Mouse (Mus musculus): ENCODE results near the gene Znrf1. TPM values are rescaled to one million over a fixed set of nuclear protein-coding genes. Genes with fewer than 3 reads are reported as not detected.

Znrf1 gene
- polyA plus RNA-seq, 1 experiment from 2014 or later, result 14.8 TPM

- H3K4me3 ChIP-seq (ENCODE audit: low read depth, low read length), result no peak overlapping the region
- no peaks in the 10 kb centered on the region for H3K27me3 ChIP-seq (ENCODE audit: control insufficient read depth, insufficient read depth, low read length)
- WGBS, result 65% methylated on average over 9 of the region's 9 CpGs
- no peaks in the 10 kb centered on the region for H3K9me3 ChIP-seq (ENCODE audit: control insufficient read depth, low read length)
- H3K36me3 ChIP-seq (ENCODE audit: control insufficient read depth, insufficient read depth, low read length), result no peaks in the 10 kb centered on the region
- no peaks in the 10 kb centered on the region for H3K4me1 ChIP-seq (replicated peaks; ENCODE audit: control insufficient read depth, insufficient read depth)
- ATAC-seq (ENCODE audit: low FRiP score, low TSS enrichment), result no peak
- no peak for DNase-seq (ENCODE audit: low spot score)
- no peak overlapping the region for H3K9ac ChIP-seq (ENCODE audit: low read length)
- no peak overlapping the region for H3K4me2 ChIP-seq (replicated peaks; ENCODE audit: low read depth)
- H3K27ac ChIP-seq (replicated peaks), result no peak overlapping the region
- TF ChIP-seq CTCF (IDR thresholded peaks at IDR 0.05; ENCODE audit: low read depth) (no peak), EP300 (optimal IDR thresholded peaks at IDR 0.05) (no peak)
Observed at GRCm38 (mm10) chr8:111606961-111607360, 71.1 kb downstream of the Znrf1 start.

DNA sequence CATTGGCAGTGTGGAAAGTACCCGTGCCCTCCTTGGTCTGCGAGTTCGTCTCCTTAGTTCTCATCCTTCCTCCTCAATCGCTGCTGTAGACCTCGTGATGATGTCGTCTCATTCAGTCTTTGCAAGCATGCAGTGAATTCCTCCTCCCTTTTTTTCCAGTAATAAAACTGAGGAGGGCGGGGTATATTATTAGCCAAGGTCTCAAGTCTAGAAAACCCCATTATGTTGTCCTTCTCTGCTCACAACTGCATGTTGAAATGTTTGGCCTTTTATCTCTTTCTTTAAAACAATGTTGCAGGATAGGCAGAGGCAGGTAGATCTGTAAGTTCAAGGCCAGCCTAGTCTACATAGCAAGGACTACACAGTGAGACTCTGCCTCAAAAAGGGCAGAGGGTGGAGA lies 71.5 kb downstream of the Znrf1 start:
- H3K36me3 ChIP-seq (ENCODE audit: control insufficient read depth, insufficient read depth, low read length), result no peaks in the 10 kb centered on the region
- no peak overlapping the region for H3K4me3 ChIP-seq (ENCODE audit: low read depth, low read length)
- H3K9me3 ChIP-seq (ENCODE audit: control insufficient read depth, low read length), result no peaks in the 10 kb centered on the region
- 79% methylated on average over 7 of the region's 7 CpGs for WGBS
- TF ChIP-seq EP300 (optimal IDR thresholded peaks at IDR 0.05), result no peak
- no peak for TF ChIP-seq CTCF (IDR thresholded peaks at IDR 0.05; ENCODE audit: low read depth)
- DNase-seq (ENCODE audit: low spot score) (no peak), ATAC-seq (ENCODE audit: low FRiP score, low TSS enrichment) (no peak)
- no peak overlapping the region for H3K27ac ChIP-seq (replicated peaks)
- H3K4me2 ChIP-seq (replicated peaks; ENCODE audit: low read depth), result no peak overlapping the region
- no peaks in the 10 kb centered on the region for H3K27me3 ChIP-seq (ENCODE audit: control insufficient read depth, insufficient read depth, low read length)
- H3K9ac ChIP-seq (ENCODE audit: low read length), result no peak overlapping the region
- H3K4me1 ChIP-seq (replicated peaks; ENCODE audit: control insufficient read depth, insufficient read depth), result no peaks in the 10 kb centered on the region

DNA sequence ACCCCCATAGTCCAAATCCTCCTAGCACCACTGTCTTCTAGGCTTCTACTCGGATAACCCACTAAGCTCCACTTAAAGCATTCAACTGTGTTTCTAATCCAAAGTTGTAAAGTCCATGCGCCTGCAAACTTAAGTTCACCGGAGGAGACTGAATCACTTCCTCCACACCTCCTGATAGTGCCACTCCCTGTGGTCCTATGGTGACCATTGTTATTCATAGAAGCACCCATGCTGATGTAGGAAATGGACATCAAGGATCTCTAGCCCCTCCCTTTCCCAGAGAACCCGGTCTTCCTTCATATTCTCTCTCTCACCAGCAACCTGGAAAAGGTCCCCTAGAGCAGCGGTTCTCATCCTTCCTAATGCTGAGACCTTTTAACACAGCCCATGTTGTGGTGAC lies 77.3 kb downstream of the Znrf1 start:
- WGBS, result 61% methylated on average over 5 of the region's 5 CpGs
- H3K9ac ChIP-seq (ENCODE audit: low read length), result no peak overlapping the region
- ATAC-seq (ENCODE audit: low FRiP score, low TSS enrichment), result peak; percentile 89

GRCm38 (mm10) chr8:111614786-111615701 lies 79.1 kb downstream of the Znrf1 start:
- WGBS, result 67% methylated on average over 6 of the region's 6 CpGs
- no peaks in the 10 kb centered on the region for H3K4me1 ChIP-seq (replicated peaks; ENCODE audit: control insufficient read depth, insufficient read depth)
- TF ChIP-seq CTCF (IDR thresholded peaks at IDR 0.05; ENCODE audit: low read depth) (peak; percentile 32), EP300 (optimal IDR thresholded peaks at IDR 0.05) (peak; percentile 46)
- no peak overlapping the region for H3K9ac ChIP-seq (ENCODE audit: low read length)
- ATAC-seq (ENCODE audit: low FRiP score, low TSS enrichment) (peak; percentile 58; the same call in 1 of the 2 replicates), DNase-seq (ENCODE audit: low spot score) (no peak)
- H3K27ac ChIP-seq (replicated peaks), result 0 out of 2 replicates have a peak overlapping the region, but pooled peaks have one; percentile 9
- H3K9me3 ChIP-seq (ENCODE audit: control insufficient read depth, low read length), result no peaks in the 10 kb centered on the region
- H3K4me3 ChIP-seq (ENCODE audit: low read depth, low read length), result no peak overlapping the region
- H3K27me3 ChIP-seq (ENCODE audit: control insufficient read depth, insufficient read depth, low read length), result no peaks in the 10 kb centered on the region
- H3K4me2 ChIP-seq (replicated peaks; ENCODE audit: low read depth), result no peak overlapping the region
- H3K36me3 ChIP-seq (ENCODE audit: control insufficient read depth, insufficient read depth, low read length), result no peaks in the 10 kb centered on the region

More for the DNA sequence above, 77.3 kb downstream of the Znrf1 start:
- no peaks in the 10 kb centered on the region for H3K4me1 ChIP-seq (replicated peaks; ENCODE audit: control insufficient read depth, insufficient read depth)
- TF ChIP-seq EP300 (optimal IDR thresholded peaks at IDR 0.05) (no peak), CTCF (IDR thresholded peaks at IDR 0.05; ENCODE audit: low read depth) (no peak)
- H3K27me3 ChIP-seq (ENCODE audit: control insufficient read depth, insufficient read depth, low read length), result no peaks in the 10 kb centered on the region
- no peaks in the 10 kb centered on the region for H3K36me3 ChIP-seq (ENCODE audit: control insufficient read depth, insufficient read depth, low read length)
- no peak for DNase-seq (ENCODE audit: low spot score)
- H3K27ac ChIP-seq (replicated peaks), result 0 out of 2 replicates have a peak overlapping the region, but pooled peaks have one; percentile 25
- H3K4me2 ChIP-seq (replicated peaks; ENCODE audit: low read depth), result no peak overlapping the region
- H3K9me3 ChIP-seq (ENCODE audit: control insufficient read depth, low read length), result no peaks in the 10 kb centered on the region
- no peak overlapping the region for H3K4me3 ChIP-seq (ENCODE audit: low read depth, low read length)

GRCm38 (mm10) chr8:111617812-111618211 lies 81.9 kb downstream of the Znrf1 start:
- ATAC-seq (ENCODE audit: low FRiP score, low TSS enrichment), result no peak
- Histone ChIP-seq H3K4me3 (ENCODE audit: low read depth, low read length) (no peak overlapping the region), H3K9ac (ENCODE audit: low read length) (no peak overlapping the region), H3K4me2 (replicated peaks; ENCODE audit: low read depth) (no peak overlapping the region), H3K27ac (replicated peaks) (no peak overlapping the region), H3K4me1 (replicated peaks; ENCODE audit: control insufficient read depth, insufficient read depth) (no peaks in the 10 kb centered on the region), H3K27me3 (ENCODE audit: control insufficient read depth, insufficient read depth, low read length) (no peaks in the 10 kb centered on the region), H3K9me3 (ENCODE audit: control insufficient read depth, low read length) (no peaks in the 10 kb centered on the region), H3K36me3 (ENCODE audit: control insufficient read depth, insufficient read depth, low read length) (peaks cover 4% of the 10 kb centered on the region; the same call in 1 of the 2 replicates)
- no peak for DNase-seq (ENCODE audit: low spot score)
- TF ChIP-seq CTCF (IDR thresholded peaks at IDR 0.05; ENCODE audit: low read depth) (no peak), EP300 (optimal IDR thresholded peaks at IDR 0.05) (no peak)
- WGBS, result 76% methylated on average over 6 of the region's 6 CpGs

- no peaks in the 10 kb centered on the region for H3K9me3 ChIP-seq (ENCODE audit: control insufficient read depth, low read length)
- DNase-seq (ENCODE audit: low spot score) (no peak), ATAC-seq (ENCODE audit: low FRiP score, low TSS enrichment) (no peak)
- no peak overlapping the region for H3K9ac ChIP-seq (ENCODE audit: low read length)
- no peak overlapping the region for H3K4me3 ChIP-seq (ENCODE audit: low read depth, low read length)
- H3K27me3 ChIP-seq (ENCODE audit: control insufficient read depth, insufficient read depth, low read length), result no peaks in the 10 kb centered on the region
- H3K27ac ChIP-seq (replicated peaks), result no peak overlapping the region
- TF ChIP-seq EP300 (optimal IDR thresholded peaks at IDR 0.05), result no peak
- TF ChIP-seq CTCF (IDR thresholded peaks at IDR 0.05; ENCODE audit: low read depth), result no peak
- H3K36me3 ChIP-seq (ENCODE audit: control insufficient read depth, insufficient read depth, low read length), result peaks cover 4% of the 10 kb centered on the region; the same call in 1 of the 2 replicates
- 94% methylated on average over 4 of the region's 4 CpGs for WGBS
- no peaks in the 10 kb centered on the region for H3K4me1 ChIP-seq (replicated peaks; ENCODE audit: control insufficient read depth, insufficient read depth)
- H3K4me2 ChIP-seq (replicated peaks; ENCODE audit: low read depth), result no peak overlapping the region
Observed at GRCm38 (mm10) chr8:111618273-111618672, 82.4 kb downstream of the Znrf1 start.

Measured in stomach, postnatal 0 days (tissue).